Mouse (Mus musculus) erythroblast, embryonic 14.5 days (primary cell): Measurements from ENCODE around the gene Msh3.

Experiments used
- GATA1 ChIP-seq: IDR thresholded peaks from 2 replicates; pipeline ENCODE4 v1.6.1; 2012; ENCODE audit warnings: low read length, inconsistent platforms, mixed read lengths
- TAL1 ChIP-seq: IDR thresholded peaks from 3 replicates; pipeline ENCODE4 v1.6.1; 2012; ENCODE audit warnings: low read length, inconsistent platforms, mixed read lengths

- TF ChIP-seq TAL1 (no peak), GATA1 (no peak)
These were observed 6.8 kb upstream of the Msh3 start for GRCm38 (mm10) chr13:92361609-92362008.
